Mouse (Mus musculus) cerebellum, adult (tissue): Measurements from ENCODE around the gene Cpsf2.
A peak's percentile ranks its signal among the peaks of the same experiment; 100 is the strongest.
"Not testable (repeated sequence)": the region's sequence is repeated elsewhere in the genome, so short reads cannot be mapped to it uniquely, and the experiment has no call there.

Experiments
- ATAC-seq: cut with Nextera tagmentation; 2 replicates; pipeline ENCODE4 v1.9.2; 2017; ENCODE audit warnings: mild to moderate bottlenecking, moderate library complexity, mixed read lengths; ENCODE audit not compliant: insufficient number of reproducible peaks, low FRiP score, low TSS enrichment

Cpsf2 gene

GRCm38 (mm10) chr12:101975601-101976571 is at the start of gene Cpsf2:
Gene Cpsf2, plus strand, starts transcription at chr12:101975988.
- ATAC-seq: peak; percentile 96

DNA sequence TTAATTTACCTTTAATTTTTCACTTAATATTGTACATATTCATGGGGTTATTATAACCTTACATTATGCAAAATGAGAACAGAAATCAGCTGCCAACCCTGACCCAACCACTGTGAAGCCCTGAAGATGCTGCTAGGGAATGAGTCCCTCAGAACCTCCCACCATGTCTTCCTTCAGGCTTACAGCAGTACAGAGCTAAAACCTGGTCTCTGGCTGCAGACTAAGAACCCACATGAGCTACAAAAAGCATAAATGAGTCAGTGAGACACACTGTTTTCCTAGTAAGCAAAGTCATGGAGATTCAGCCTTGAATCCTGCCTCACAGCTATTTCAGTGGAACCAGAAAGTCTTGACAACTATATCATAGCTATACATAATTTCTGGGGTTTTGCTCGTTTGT is 47.4 kb upstream of the Cpsf2 start:
- ATAC-seq: no peak

- no peak for ATAC-seq
Measured at GRCm38 (mm10) chr12:101935223-101935622, 40.6 kb upstream of the Cpsf2 start.

DNA sequence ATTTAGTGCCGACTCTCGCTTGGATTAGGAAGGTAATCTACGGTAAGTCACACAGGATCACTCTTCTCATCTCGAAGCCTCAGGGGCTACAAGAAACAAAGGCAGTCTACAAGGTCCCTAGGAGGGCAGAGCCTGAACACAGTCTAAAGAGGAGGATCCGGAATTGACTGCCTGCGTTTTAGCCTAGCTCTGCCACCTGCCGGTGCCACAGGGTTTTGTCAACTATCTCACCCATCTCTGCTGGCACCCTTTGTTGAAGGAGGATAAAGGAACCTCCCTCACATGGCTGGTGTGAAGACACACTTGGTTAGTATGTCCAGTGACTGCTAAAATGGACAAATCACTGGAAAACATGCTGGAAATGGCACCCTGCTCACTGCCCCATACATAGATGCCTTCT is 38.2 kb upstream of the Cpsf2 start:
- no peak for ATAC-seq

DNA sequence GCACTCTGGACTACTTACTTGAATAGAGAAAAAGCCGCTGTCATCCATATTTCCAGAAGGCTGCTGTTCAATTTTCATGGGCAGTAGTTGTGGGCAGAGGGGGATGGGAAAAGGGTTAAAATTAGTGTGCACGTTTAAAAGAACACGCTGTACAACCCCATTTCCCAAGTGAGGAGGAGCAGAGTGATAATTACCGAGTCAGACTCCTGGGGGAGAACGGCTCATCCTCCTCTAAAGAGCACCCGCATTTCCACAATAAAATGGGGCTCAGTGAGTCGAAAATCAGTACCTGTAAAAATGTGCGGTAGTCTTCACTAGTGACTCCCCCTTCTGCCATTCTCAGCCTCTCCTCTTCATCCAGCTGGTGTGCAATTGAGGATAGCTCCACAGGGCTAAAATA is 27.8 kb upstream of the Cpsf2 start:
- ATAC-seq: no peak

- no peak for ATAC-seq
Measured at GRCm38 (mm10) chr12:101948801-101949200, 27.0 kb upstream of the Cpsf2 start.

DNA sequence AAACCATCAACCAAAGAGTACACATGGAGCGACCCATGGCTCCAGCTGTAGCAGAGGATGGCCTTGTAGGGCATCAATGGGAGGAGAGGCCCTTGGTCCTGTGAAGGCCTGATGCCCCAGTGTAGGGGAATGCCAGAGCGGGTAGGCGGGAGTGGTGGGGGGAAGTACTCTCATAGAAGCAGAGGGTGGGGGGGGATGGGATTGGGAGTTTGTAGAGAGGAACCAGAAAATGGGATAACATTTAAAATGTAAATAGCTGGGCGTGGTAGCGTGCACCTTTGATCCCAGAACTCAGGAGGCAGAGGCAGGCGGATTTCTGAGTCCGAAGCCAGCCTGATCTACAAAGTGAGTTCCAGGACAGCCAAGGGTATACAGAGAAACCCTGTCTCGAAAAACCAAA is 20.0 kb upstream of the Cpsf2 start:
- ATAC-seq: not testable (repeated sequence)

DNA sequence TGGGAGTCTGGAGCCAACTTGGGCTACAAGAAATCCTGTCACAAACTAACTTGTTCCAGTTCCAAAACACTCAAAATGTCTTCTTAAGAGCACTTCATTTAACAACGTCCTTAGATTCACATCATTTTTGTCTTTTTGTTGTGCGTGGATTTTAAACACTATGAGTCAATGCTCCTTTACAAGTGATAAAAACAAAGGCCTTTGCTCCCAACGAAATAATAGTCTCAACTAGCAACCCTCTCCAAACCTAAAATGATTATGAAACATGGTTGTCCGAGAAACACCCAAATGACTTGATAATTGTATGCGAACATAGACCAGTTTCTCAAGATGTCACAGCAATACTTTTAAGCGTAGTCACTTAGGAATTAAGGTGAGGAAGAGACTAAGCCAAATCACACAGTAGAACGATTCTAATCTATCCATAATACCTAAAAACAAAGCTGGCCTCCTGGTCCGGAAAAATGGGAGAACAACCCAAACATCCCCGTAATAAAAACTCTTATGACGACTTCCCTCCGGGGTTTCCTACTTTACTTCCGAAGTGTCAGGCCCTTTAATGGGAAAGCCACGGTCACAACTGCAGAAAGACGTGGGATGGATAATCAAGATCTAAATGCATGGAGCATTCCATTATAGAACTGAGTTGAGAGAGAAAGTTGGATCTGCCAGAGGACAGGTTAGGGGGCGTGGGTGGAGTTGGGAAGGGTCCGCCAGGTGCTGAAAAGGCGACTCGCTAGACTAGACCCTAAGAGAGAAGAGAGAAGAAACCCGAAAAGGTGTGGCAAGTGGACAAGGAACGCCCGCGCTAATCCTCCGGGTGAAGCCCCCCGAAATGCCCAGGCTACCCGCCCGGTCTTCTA is 18.5 kb upstream of the Cpsf2 start:
- ATAC-seq: peak; percentile 11; the same call in 1 of the 2 replicates

GRCm38 (mm10) chr12:101957942-101958544 is 17.7 kb upstream of the Cpsf2 start, which contains the start of gene Atxn3:
Gene Atxn3, minus strand, starts transcription at chr12:101958246.
- peak; percentile 87 for ATAC-seq

DNA sequence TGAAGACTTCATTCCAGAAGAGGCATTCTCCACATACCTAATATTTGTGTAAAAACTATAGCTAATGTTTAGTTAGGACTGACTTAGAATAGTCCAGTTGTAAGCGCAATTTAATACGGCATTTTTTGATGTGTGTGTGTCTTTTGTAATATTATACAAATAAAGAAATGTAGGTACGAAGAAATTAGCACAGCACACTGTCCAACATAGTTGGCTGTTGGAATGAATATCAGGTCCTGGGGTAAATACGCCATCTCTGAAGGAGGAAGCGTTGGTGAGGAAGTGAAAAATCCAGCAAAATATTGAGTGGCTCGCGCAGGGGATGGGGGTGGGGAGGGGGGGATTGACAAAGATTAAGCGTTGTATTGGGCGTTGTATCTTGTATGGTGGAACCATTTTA is 17.2 kb upstream of the Cpsf2 start:
- no peak for ATAC-seq

DNA sequence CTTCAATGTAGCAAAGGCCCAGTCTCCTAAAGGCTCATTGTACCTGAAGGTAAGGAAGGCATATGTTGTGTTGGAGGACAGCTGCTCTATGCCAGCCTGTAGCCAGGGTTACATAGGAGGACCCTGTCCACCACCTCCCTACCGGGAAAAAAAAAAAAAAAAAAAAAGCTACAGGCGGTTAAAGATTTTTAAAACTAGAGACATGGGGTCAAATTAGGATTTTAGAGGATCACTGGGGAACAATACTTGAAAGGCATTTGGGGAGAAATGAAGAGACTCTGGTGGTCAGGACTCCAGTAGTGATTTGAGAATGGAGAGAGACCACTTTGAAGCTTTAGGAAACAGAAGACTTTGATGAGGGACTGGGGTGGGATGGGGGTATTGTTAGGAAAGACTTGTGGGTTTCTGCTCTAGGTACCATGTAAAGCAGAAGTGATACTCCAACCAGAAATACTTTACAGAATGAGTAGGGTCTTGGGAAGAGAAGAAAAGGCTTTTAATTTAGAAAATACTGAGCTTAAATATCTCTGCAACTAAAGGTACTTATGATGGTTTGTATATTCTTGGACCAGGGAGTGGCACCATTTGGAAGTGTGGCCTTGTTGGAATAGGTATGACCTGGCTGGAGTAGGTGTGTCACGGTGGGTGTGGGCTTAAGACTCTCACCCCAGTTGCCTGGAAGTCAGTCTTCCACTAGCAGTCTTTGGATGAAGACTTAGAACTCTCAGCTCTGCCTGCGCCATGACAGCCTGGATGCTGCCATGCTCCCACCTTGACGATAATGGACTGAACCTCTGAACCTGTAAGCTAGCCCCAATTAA is 16.6 kb upstream of the Cpsf2 start:
- not testable (repeated sequence) for ATAC-seq

DNA sequence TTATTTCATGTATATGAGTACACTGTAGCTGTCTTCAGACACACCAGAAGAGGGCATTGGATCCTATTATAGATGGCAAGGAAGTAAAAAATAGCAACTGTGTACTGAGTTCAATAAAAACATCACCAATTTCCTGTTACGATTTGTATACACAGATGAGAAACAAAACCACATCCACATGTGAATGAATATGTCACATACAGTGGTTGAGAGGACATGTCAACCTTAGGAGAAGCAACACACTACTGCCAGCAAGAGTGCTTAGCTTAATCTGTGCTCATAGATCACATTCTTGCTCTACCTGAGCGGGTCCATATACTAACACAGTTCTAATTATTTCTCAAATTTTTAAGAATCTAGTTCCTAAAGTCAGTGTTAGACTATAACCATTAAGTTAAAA is 4.5 kb upstream of the Cpsf2 start:
- no peak for ATAC-seq

GRCm38 (mm10) chr12:101972230-101972629 is 3.6 kb upstream of the Cpsf2 start:
- ATAC-seq: no peak

DNA sequence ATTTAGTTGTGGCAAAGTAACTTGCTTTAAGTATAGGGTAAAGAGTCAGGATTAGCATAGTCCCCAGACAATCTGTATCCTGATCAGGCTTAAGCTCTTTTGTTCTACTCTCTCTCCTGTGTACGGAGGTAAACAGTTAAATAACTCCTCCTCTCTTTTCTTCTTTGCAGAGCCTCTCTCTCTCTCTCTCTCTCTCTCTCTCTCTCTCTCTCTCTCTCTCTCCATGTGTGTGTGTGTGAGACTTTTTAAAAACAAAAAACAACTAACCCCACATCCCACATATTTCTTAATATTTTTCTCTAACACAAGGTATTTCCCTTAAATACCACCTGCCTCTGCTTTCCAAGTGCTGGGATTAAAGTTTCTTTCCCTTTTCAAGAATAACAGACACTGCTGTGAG is 1.2 kb upstream of the Cpsf2 start:
- no peak for ATAC-seq

DNA sequence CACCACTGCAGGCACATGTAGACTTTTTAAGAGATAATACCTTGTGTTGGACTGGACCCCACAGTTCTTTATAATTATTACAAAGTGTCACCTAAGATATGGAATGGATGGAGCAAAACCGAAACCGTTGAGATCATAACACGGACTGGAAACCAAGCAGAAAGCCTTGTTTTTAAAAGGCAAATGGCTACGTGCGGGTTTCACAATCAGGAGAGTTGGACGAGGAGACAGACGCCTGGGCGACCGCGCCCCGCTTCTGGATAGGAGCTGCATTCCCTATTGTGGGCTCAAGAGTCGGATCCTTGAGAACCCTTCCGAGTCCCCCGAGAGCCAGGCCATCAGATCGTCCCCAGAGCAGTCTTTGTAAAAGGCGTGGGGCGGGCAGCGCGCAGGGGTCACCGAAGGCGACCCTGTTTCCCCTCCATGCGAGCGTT is 604 bp upstream of the Cpsf2 start:
- peak; percentile 50 for ATAC-seq

- no peak for ATAC-seq
Measured at GRCm38 (mm10) chr12:101976651-101977403, 1.0 kb downstream of the Cpsf2 start.

DNA sequence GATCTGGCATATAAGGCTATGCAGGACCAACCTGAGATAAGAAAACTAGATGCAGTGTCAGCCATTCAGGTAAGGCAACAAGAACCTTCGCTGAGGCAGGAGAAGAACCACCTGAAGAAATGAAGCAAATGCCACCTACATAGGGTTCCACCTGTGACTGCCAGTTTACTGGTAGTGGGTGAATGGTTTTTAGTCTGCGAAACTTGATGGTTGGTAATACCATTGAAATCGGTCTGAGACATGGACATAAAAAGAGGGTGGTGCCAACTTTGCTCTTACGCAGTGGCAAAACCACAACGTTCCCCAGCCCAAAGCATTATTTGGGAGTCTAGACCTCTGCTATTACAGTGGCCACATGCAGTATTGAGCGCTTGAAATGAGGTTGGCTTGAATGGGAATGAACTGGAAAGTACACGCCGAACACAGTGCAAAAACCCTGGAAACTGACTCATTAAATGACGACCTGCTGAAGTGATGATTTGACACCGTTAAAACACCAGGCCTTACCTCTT is 1.7 kb downstream of the Cpsf2 start:
- no peak for ATAC-seq

GRCm38 (mm10) chr12:101978162-101978561 is 2.4 kb downstream of the Cpsf2 start:
- ATAC-seq: no peak

- no peak for ATAC-seq
Measured at GRCm38 (mm10) chr12:101978588-101978987, 2.8 kb downstream of the Cpsf2 start.
